Mouse (Mus musculus): ENCODE measurements around the gene Tceal1. TPM values are rescaled to one million over a fixed set of nuclear protein-coding genes. Genes with fewer than 3 reads are reported as not detected.

The Tceal1 gene
- polyA plus RNA-seq, 2 experiments: 8.6 to 14.7 TPM

GRCm38 (mm10) chrX:136732016-136732415 lies 24.2 kb downstream of the Tceal1 start:
- no peaks in the 10 kb centered on the region for H3K4me1 ChIP-seq (ENCODE audit: control insufficient read depth, insufficient read depth, low read length)
- H3K4me3 ChIP-seq (replicated peaks; ENCODE audit: low read length): no peak overlapping the region
- H3K9ac ChIP-seq (ENCODE audit: low read depth, low read length, severe bottlenecking): no peak overlapping the region
- TF ChIP-seq POLR2A (IDR thresholded peaks at IDR 0.05; ENCODE audit: borderline replicate concordance, extremely low read depth, insufficient read depth, insufficient read length): no peak
- WGBS: 80% methylated on average over 4 of the region's 4 CpGs
- no peak overlapping the region for H3K4me2 ChIP-seq (replicated peaks; ENCODE audit: low read depth, low read length, severe bottlenecking)
- no peak for ATAC-seq (ENCODE audit: low FRiP score, low read depth)
- H3K27me3 ChIP-seq (ENCODE audit: control insufficient read depth, insufficient read depth, low read length): no peaks in the 10 kb centered on the region
- no peak overlapping the region for H3K27ac ChIP-seq (replicated peaks; ENCODE audit: low read depth, low read length)
- DNase-seq (ENCODE audit: low spot score): no peak
- peaks cover 21% of the 10 kb centered on the region for H3K36me3 ChIP-seq (ENCODE audit: control insufficient read depth, insufficient read depth, low read length)
- no peaks in the 10 kb centered on the region for H3K9me3 ChIP-seq (ENCODE audit: control insufficient read depth, low read length)

GRCm38 (mm10) chrX:136740087-136740790 lies 32.5 kb downstream of the Tceal1 start:
- ATAC-seq (ENCODE audit: low FRiP score, low read depth): no peak
- Histone ChIP-seq H3K27ac (replicated peaks; ENCODE audit: low read depth, low read length) (peak overlapping the region; percentile 86), H3K27me3 (ENCODE audit: control insufficient read depth, insufficient read depth, low read length) (no peaks in the 10 kb centered on the region), H3K4me1 (ENCODE audit: control insufficient read depth, insufficient read depth, low read length) (no peaks in the 10 kb centered on the region), H3K4me2 (replicated peaks; ENCODE audit: low read depth, low read length, severe bottlenecking) (0 out of 2 replicates have a peak overlapping the region, but pooled peaks have one; percentile 13), H3K4me3 (replicated peaks; ENCODE audit: low read length) (peak overlapping the region; percentile 46), H3K9ac (ENCODE audit: low read depth, low read length, severe bottlenecking) (peak overlapping the region; percentile 73), H3K36me3 (ENCODE audit: control insufficient read depth, insufficient read depth, low read length) (peaks cover 13% of the 10 kb centered on the region), H3K9me3 (ENCODE audit: control insufficient read depth, low read length) (no peaks in the 10 kb centered on the region)
- DNase-seq (ENCODE audit: low spot score): no peak
- TF ChIP-seq POLR2A (IDR thresholded peaks at IDR 0.05; ENCODE audit: borderline replicate concordance, extremely low read depth, insufficient read depth, insufficient read length): no peak
- WGBS: 22% methylated on average over 15 of the region's 15 CpGs

GRCm38 (mm10) chrX:136740791-136741650 lies 33.2 kb downstream of the Tceal1 start:
- peak; percentile 97 for DNase-seq (ENCODE audit: low spot score)
- WGBS: 23% methylated on average over 39 of the region's 39 CpGs
- peak overlapping the region; percentile 89 for H3K27ac ChIP-seq (replicated peaks; ENCODE audit: low read depth, low read length)
- peak; percentile 96 for ATAC-seq (ENCODE audit: low FRiP score, low read depth)
- peak overlapping the region; percentile 73 for H3K9ac ChIP-seq (ENCODE audit: low read depth, low read length, severe bottlenecking)
- no peak overlapping the region for H3K4me2 ChIP-seq (replicated peaks; ENCODE audit: low read depth, low read length, severe bottlenecking)
- no peaks in the 10 kb centered on the region for H3K9me3 ChIP-seq (ENCODE audit: control insufficient read depth, low read length)
- no peaks in the 10 kb centered on the region for H3K27me3 ChIP-seq (ENCODE audit: control insufficient read depth, insufficient read depth, low read length)
- H3K4me1 ChIP-seq (ENCODE audit: control insufficient read depth, insufficient read depth, low read length): no peaks in the 10 kb centered on the region
- peaks cover 6% of the 10 kb centered on the region for H3K36me3 ChIP-seq (ENCODE audit: control insufficient read depth, insufficient read depth, low read length)
- peak; percentile 89; the same call in 1 of the 2 replicates for TF ChIP-seq POLR2A (IDR thresholded peaks at IDR 0.05; ENCODE audit: borderline replicate concordance, extremely low read depth, insufficient read depth, insufficient read length)
- H3K4me3 ChIP-seq (replicated peaks; ENCODE audit: low read length): peak overlapping the region; percentile 46

- no peaks in the 10 kb centered on the region for H3K9me3 ChIP-seq (ENCODE audit: control insufficient read depth, low read length)
- H3K4me1 ChIP-seq (ENCODE audit: control insufficient read depth, insufficient read depth, low read length): no peaks in the 10 kb centered on the region
- WGBS: 27% methylated on average over 38 of the region's 46 CpGs
- peak overlapping the region; percentile 69 for H3K9ac ChIP-seq (ENCODE audit: low read depth, low read length, severe bottlenecking)
- peak overlapping the region; percentile 89 for H3K27ac ChIP-seq (replicated peaks; ENCODE audit: low read depth, low read length)
- ATAC-seq (ENCODE audit: low FRiP score, low read depth) (peak; percentile 76), DNase-seq (ENCODE audit: low spot score) (peak; percentile 59)
- TF ChIP-seq POLR2A (IDR thresholded peaks at IDR 0.05; ENCODE audit: borderline replicate concordance, extremely low read depth, insufficient read depth, insufficient read length): peak; percentile 67; the same call in 1 of the 2 replicates
- no peaks in the 10 kb centered on the region for H3K27me3 ChIP-seq (ENCODE audit: control insufficient read depth, insufficient read depth, low read length)
- peaks cover 4% of the 10 kb centered on the region for H3K36me3 ChIP-seq (ENCODE audit: control insufficient read depth, insufficient read depth, low read length)
- H3K4me3 ChIP-seq (replicated peaks; ENCODE audit: low read length): peak overlapping the region; percentile 41
- H3K4me2 ChIP-seq (replicated peaks; ENCODE audit: low read depth, low read length, severe bottlenecking): peak overlapping the region; percentile 53
Observed at GRCm38 (mm10) chrX:136741651-136742201, 33.9 kb downstream of the Tceal1 start.

- Histone ChIP-seq H3K4me3 (replicated peaks; ENCODE audit: low read length) (peak overlapping the region; percentile 41), H3K4me2 (replicated peaks; ENCODE audit: low read depth, low read length, severe bottlenecking) (peak overlapping the region; percentile 53), H3K4me1 (ENCODE audit: control insufficient read depth, insufficient read depth, low read length) (no peaks in the 10 kb centered on the region), H3K9ac (ENCODE audit: low read depth, low read length, severe bottlenecking) (peak overlapping the region; percentile 69), H3K27ac (replicated peaks; ENCODE audit: low read depth, low read length) (peak overlapping the region; percentile 89), H3K27me3 (ENCODE audit: control insufficient read depth, insufficient read depth, low read length) (no peaks in the 10 kb centered on the region), H3K36me3 (ENCODE audit: control insufficient read depth, insufficient read depth, low read length) (peaks cover 4% of the 10 kb centered on the region), H3K9me3 (ENCODE audit: control insufficient read depth, low read length) (no peaks in the 10 kb centered on the region)
- ATAC-seq (ENCODE audit: low FRiP score, low read depth) (no peak), DNase-seq (ENCODE audit: low spot score) (no peak)
- WGBS: 33% methylated on average over 10 of the region's 10 CpGs
- TF ChIP-seq POLR2A (IDR thresholded peaks at IDR 0.05; ENCODE audit: borderline replicate concordance, extremely low read depth, insufficient read depth, insufficient read length): no peak
Observed at GRCm38 (mm10) chrX:136742241-136742640, 34.5 kb downstream of the Tceal1 start.
